Mouse (Mus musculus) midbrain, embryonic 15.5 days (tissue): ENCODE results near the gene Psap. TPM values are rescaled to one million over a fixed set of nuclear protein-coding genes. Genes with fewer than 3 reads are reported as not detected.

Source experiments
- ATAC-seq: fragments of 200-750 bp; cut with Nextera tagmentation; replicated peaks from 2 replicates; pipeline ENCODE4 v1.8.0; 2017; ENCODE audit warnings: moderate TSS enrichment
- H3K27ac ChIP-seq: fragments of 300-500 bp; sonication (generic); 2 replicates; pipeline ENCODE4 v1.5.1; 2015; ENCODE audit warnings: mild to moderate bottlenecking, inconsistent platforms
- H3K27me3 ChIP-seq: fragments of 300-500 bp; sonication (generic); replicated peaks from 2 replicates; pipeline ENCODE4 v1.6.1; 2015; ENCODE audit warnings: inconsistent platforms
- H3K36me3 ChIP-seq: fragments of 300-500 bp; sonication (generic); replicated peaks from 2 replicates; pipeline ENCODE4 v1.6.1; 2015; ENCODE audit warnings: inconsistent platforms
- H3K4me1 ChIP-seq: fragments of 300-500 bp; sonication (generic); 2 replicates; pipeline ENCODE4 v1.6.1; 2015; ENCODE audit warnings: inconsistent platforms
- H3K4me2 ChIP-seq: fragments of 300-500 bp; sonication (generic); 2 replicates; pipeline ENCODE4 v1.6.1; 2015; ENCODE audit warnings: inconsistent platforms, mild to moderate bottlenecking, moderate library complexity
- H3K4me3 ChIP-seq: fragments of 300-500 bp; sonication (generic); 2 replicates; pipeline ENCODE4 v1.5.1; 2015; ENCODE audit warnings: mild to moderate bottlenecking, inconsistent platforms
- H3K9ac ChIP-seq: fragments of 300-500 bp; sonication (generic); 2 replicates; pipeline ENCODE4 v1.6.1; 2015; ENCODE audit warnings: mild to moderate bottlenecking, inconsistent platforms
- H3K9me3 ChIP-seq: fragments of 300-500 bp; sonication (generic); 2 replicates; pipeline ENCODE4 v1.6.1; 2016; ENCODE audit warnings: inconsistent platforms
- WGBS: fragments of 180-500 bp; shearing (Covaris S2); methylation state at CpG from one replicate; pipeline ENCODE4 v1.1.7; 2015; ENCODE audit warnings: mixed read lengths; 5-methylcytosine and 5-hydroxymethylcytosine counted together
- polyA plus RNA-seq: library from polyadenylated mRNA; unstranded; fragments of >200 nt; fragmentation: Nextera tagmentation; extraction: Ambion mirVana; gene quantifications from 2 replicates; pipeline ENCODE4 v1.2.1, GENCODE M21; 2015

The Psap gene
- polyA plus RNA-seq, 1 experiment from 2014 or later = 169 TPM

GRCm38 (mm10) chr10:60284248-60284647 lies 6.8 kb downstream of the Psap start:
- H3K27ac ChIP-seq = peak overlapping the region; percentile 80
- no peaks in the 10 kb centered on the region for H3K9me3 ChIP-seq
- peak overlapping the region; percentile 40 for H3K4me2 ChIP-seq
- 62% methylated on average over 6 of the region's 6 CpGs for WGBS
- no peak overlapping the region for H3K4me3 ChIP-seq
- peaks cover 96% of the 10 kb centered on the region for H3K4me1 ChIP-seq
- no peaks in the 10 kb centered on the region for H3K36me3 ChIP-seq
- no peak overlapping the region for H3K9ac ChIP-seq
- ATAC-seq = no peak
- no peaks in the 10 kb centered on the region for H3K27me3 ChIP-seq

GRCm38 (mm10) chr10:60284676-60285111 lies 7.3 kb downstream of the Psap start:
- H3K27ac ChIP-seq = peak overlapping the region; percentile 80
- no peaks in the 10 kb centered on the region for H3K27me3 ChIP-seq
- H3K4me2 ChIP-seq = peak overlapping the region; percentile 40
- no peaks in the 10 kb centered on the region for H3K36me3 ChIP-seq
- peak; percentile 2; the same call in 1 of the 2 replicates for ATAC-seq
- H3K9me3 ChIP-seq = no peaks in the 10 kb centered on the region
- 29% methylated on average over 8 of the region's 8 CpGs for WGBS
- H3K4me3 ChIP-seq = 0 out of 2 replicates have a peak overlapping the region, but pooled peaks have one; percentile 12
- H3K9ac ChIP-seq = no peak overlapping the region
- H3K4me1 ChIP-seq = peaks cover 95% of the 10 kb centered on the region

GRCm38 (mm10) chr10:60285183-60285582 lies 7.8 kb downstream of the Psap start:
- Histone ChIP-seq H3K4me1 (peaks cover 95% of the 10 kb centered on the region), H3K9ac (no peak overlapping the region)

GRCm38 (mm10) chr10:60285676-60286372 lies 8.4 kb downstream of the Psap start:
- peak overlapping the region; percentile 40 for H3K4me2 ChIP-seq
- no peaks in the 10 kb centered on the region for H3K27me3 ChIP-seq
- H3K36me3 ChIP-seq = no peaks in the 10 kb centered on the region
- peak overlapping the region; percentile 80 for H3K27ac ChIP-seq
- H3K9me3 ChIP-seq = no peaks in the 10 kb centered on the region
- H3K4me1 ChIP-seq = peaks cover 90% of the 10 kb centered on the region
- no peak overlapping the region for H3K9ac ChIP-seq
- WGBS = 13% methylated on average over 14 of the region's 14 CpGs
- ATAC-seq = peak; percentile 79
- H3K4me3 ChIP-seq = peak overlapping the region; percentile 12

More at GRCm38 (mm10) chr10:60285183-60285582, 7.8 kb downstream of the Psap start:
- H3K27me3 ChIP-seq = no peaks in the 10 kb centered on the region
- no peaks in the 10 kb centered on the region for H3K36me3 ChIP-seq
- no peaks in the 10 kb centered on the region for H3K9me3 ChIP-seq
- H3K4me2 ChIP-seq = peak overlapping the region; percentile 40
- peak overlapping the region; percentile 80 for H3K27ac ChIP-seq
- peak; percentile 43 for ATAC-seq
- peak overlapping the region; percentile 12 for H3K4me3 ChIP-seq
- WGBS = 32% methylated on average over 8 of the region's 8 CpGs

GRCm38 (mm10) chr10:60286546-60286945 lies 9.1 kb downstream of the Psap start:
- Histone ChIP-seq H3K9ac (no peak overlapping the region), H3K4me3 (no peak overlapping the region), H3K27ac (peak overlapping the region; percentile 80), H3K4me1 (peaks cover 82% of the 10 kb centered on the region), H3K9me3 (no peaks in the 10 kb centered on the region), H3K36me3 (no peaks in the 10 kb centered on the region), H3K27me3 (no peaks in the 10 kb centered on the region), H3K4me2 (peak overlapping the region; percentile 40)
- ATAC-seq = no peak
- WGBS = 88% methylated on average over 7 of the region's 7 CpGs

- 93% methylated on average over 4 of the region's 4 CpGs for WGBS
- Histone ChIP-seq H3K4me3 (no peak overlapping the region), H3K27me3 (no peaks in the 10 kb centered on the region), H3K36me3 (no peaks in the 10 kb centered on the region), H3K27ac (no peak overlapping the region), H3K9ac (no peak overlapping the region), H3K4me1 (peaks cover 76% of the 10 kb centered on the region), H3K9me3 (no peaks in the 10 kb centered on the region), H3K4me2 (no peak overlapping the region)
- no peak for ATAC-seq
These were observed 9.7 kb downstream of the Psap start for GRCm38 (mm10) chr10:60287161-60287560.

- WGBS = 79% methylated on average over 2 of the region's 2 CpGs
These were observed 10.3 kb downstream of the Psap start for GRCm38 (mm10) chr10:60287726-60288125.

GRCm38 (mm10) chr10:60289216-60289615 lies 11.8 kb downstream of the Psap start:
- Histone ChIP-seq H3K4me3 (no peak overlapping the region), H3K9ac (no peak overlapping the region), H3K4me1 (peaks cover 58% of the 10 kb centered on the region), H3K36me3 (peaks cover 6% of the 10 kb centered on the region; the same call in 1 of the 2 replicates), H3K9me3 (no peaks in the 10 kb centered on the region), H3K27ac (no peak overlapping the region), H3K4me2 (no peak overlapping the region), H3K27me3 (no peaks in the 10 kb centered on the region)
- no peak for ATAC-seq
- WGBS = 84% methylated on average over 8 of the region's 8 CpGs

More at GRCm38 (mm10) chr10:60287726-60288125, 10.3 kb downstream of the Psap start:
- H3K4me2 ChIP-seq = no peak overlapping the region
- H3K27me3 ChIP-seq = no peaks in the 10 kb centered on the region
- H3K9ac ChIP-seq = no peak overlapping the region
- H3K4me1 ChIP-seq = peaks cover 71% of the 10 kb centered on the region
- ATAC-seq = no peak
- H3K4me3 ChIP-seq = no peak overlapping the region
- H3K27ac ChIP-seq = no peak overlapping the region
- H3K36me3 ChIP-seq = no peaks in the 10 kb centered on the region; the same call in 1 of the 2 replicates
- no peaks in the 10 kb centered on the region for H3K9me3 ChIP-seq

- no peak overlapping the region for H3K27ac ChIP-seq
- no peaks in the 10 kb centered on the region for H3K27me3 ChIP-seq
- no peaks in the 10 kb centered on the region for H3K9me3 ChIP-seq
- ATAC-seq = no peak
- peaks cover 48% of the 10 kb centered on the region for H3K4me1 ChIP-seq
- H3K9ac ChIP-seq = no peak overlapping the region
- WGBS = 68% methylated on average over 7 of the region's 7 CpGs
- H3K36me3 ChIP-seq = peaks cover 16% of the 10 kb centered on the region
- H3K4me2 ChIP-seq = no peak overlapping the region
- H3K4me3 ChIP-seq = no peak overlapping the region
These were observed 12.8 kb downstream of the Psap start for GRCm38 (mm10) chr10:60290026-60290738.

- Histone ChIP-seq H3K4me3 (no peak overlapping the region), H3K9me3 (no peaks in the 10 kb centered on the region), H3K36me3 (peaks cover 21% of the 10 kb centered on the region), H3K4me1 (peaks cover 43% of the 10 kb centered on the region), H3K9ac (no peak overlapping the region), H3K27ac (no peak overlapping the region), H3K27me3 (no peaks in the 10 kb centered on the region), H3K4me2 (no peak overlapping the region)
- 86% methylated on average over 8 of the region's 8 CpGs for WGBS
- ATAC-seq = no peak
These were observed 13.3 kb downstream of the Psap start for GRCm38 (mm10) chr10:60290739-60291110.

GRCm38 (mm10) chr10:60292209-60292608 lies 14.8 kb downstream of the Psap start:
- H3K4me3 ChIP-seq = no peak overlapping the region
- ATAC-seq = no peak
- H3K9me3 ChIP-seq = no peaks in the 10 kb centered on the region
- no peaks in the 10 kb centered on the region for H3K27me3 ChIP-seq
- 91% methylated on average over 8 of the region's 8 CpGs for WGBS
- no peak overlapping the region for H3K4me2 ChIP-seq
- H3K27ac ChIP-seq = no peak overlapping the region
- H3K4me1 ChIP-seq = peaks cover 28% of the 10 kb centered on the region
- H3K9ac ChIP-seq = no peak overlapping the region
- peaks cover 29% of the 10 kb centered on the region for H3K36me3 ChIP-seq

- H3K4me2 ChIP-seq = no peak overlapping the region
- no peak overlapping the region for H3K4me3 ChIP-seq
- H3K36me3 ChIP-seq = peaks cover 40% of the 10 kb centered on the region
- no peaks in the 10 kb centered on the region for H3K9me3 ChIP-seq
- H3K27me3 ChIP-seq = no peaks in the 10 kb centered on the region
- H3K9ac ChIP-seq = no peak overlapping the region
- H3K27ac ChIP-seq = no peak overlapping the region
- whole genome bisulfite sequencing = 87% methylated on average over 7 of the region's 7 CpGs
- ATAC-seq = no peak
- H3K4me1 ChIP-seq = peaks cover 7% of the 10 kb centered on the region
These were observed 17.2 kb downstream of the Psap start for GRCm38 (mm10) chr10:60294621-60295020.
